Mouse (Mus musculus) CD4-positive, CD25-positive, alpha-beta regulatory T cell, adult 4 months (primary cell): Measurements from ENCODE around the gene Foxs1. TPM values are rescaled to one million over a fixed set of nuclear protein-coding genes. Genes with fewer than 3 reads are reported as not detected.

Source experiments
- ATAC-seq: one replicate; pipeline ENCODE4 v1.8.0; 2017
- polyA plus RNA-seq, 2 experiments: library from polyadenylated mRNA; unstranded; fragments of 100-300 nt; shearing (Covaris generic); gene quantifications; one replicate each; pipeline ENCODE4 v1.2.1; 2017

Gene Foxs1
- polyA plus RNA-seq, 2 experiments from 2014 or later = not detected

DNA sequence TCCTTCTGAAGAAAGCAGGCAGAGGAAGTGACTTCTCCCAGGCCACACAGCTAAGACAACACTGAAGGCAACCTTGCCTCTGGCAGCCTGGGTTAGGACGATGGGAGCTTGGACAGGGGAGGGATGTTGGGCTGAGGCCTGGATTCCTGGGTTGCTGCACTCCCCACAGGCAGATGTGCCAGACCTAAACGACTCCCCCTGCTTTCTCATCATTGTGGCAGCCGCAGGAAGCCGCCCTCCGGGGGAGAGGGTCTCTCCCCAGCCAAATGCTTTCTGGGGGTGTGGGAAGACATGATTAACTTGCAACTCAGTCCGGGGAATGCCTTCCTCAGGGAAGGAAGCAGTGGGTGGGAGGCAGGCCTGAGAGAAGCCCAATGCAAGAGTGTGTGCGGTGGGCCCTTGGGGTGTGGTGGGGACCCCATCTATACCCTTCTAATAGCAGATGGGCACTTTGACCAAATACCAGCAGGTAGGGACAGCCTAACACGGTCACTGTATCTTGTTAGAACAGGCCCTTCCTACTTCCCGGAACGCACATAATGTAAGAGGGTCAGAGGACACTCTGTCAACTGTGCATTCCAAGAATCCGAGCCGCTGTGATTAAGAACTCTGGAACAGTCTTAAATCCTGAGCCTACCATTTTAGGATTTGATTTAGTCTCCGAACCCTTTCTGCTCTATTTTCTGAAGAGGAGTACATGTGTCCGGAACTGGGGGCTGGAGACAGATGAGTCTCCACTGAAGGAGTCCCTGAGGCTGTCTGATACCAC, 4.6 kb downstream of the Foxs1 start:
- no peak for ATAC-seq

DNA sequence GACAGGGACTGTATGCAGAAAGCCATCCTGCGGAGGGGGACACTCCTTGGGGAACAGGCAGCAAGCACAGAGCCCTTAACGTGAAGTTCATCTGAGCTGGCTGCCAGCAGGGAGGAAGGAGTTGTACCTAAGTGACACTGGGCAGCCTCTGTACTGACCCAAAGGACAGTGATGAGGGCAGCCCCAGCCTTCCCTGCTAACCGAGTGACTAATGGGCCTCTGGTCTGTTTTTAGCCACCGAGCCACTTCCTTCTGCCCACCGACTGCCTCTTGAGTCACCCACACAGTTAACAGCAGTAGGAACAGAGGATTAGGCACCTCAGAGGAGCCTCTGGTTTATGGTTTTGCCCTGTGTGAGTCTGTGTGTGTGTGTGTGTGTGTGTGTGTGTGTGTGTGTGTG, 5.6 kb downstream of the Foxs1 start:
- no peak for ATAC-seq

DNA sequence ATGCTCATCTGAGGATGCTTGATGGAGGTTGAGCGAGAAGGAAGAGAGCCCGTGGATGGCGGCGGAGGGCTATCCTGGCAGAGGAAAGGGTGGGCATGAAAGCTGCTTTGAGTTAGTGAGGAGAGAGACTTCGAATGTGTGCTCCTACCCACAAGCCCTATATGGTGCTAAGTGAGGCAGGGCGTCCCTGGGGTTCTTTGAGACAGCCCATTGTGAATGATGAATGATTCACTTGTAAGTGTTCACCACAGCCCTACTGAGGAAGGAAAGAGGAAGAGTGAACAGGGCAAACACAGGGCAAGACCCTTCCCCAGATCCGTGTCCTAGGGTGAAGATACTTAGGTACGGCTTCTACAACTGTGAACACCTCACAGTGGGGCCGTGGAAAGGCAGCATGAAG, 6.1 kb downstream of the Foxs1 start:
- no peak for ATAC-seq

GRCm38 (mm10) chr2:152925189-152925872, 7.7 kb downstream of the Foxs1 start:
- ATAC-seq = no peak

DNA sequence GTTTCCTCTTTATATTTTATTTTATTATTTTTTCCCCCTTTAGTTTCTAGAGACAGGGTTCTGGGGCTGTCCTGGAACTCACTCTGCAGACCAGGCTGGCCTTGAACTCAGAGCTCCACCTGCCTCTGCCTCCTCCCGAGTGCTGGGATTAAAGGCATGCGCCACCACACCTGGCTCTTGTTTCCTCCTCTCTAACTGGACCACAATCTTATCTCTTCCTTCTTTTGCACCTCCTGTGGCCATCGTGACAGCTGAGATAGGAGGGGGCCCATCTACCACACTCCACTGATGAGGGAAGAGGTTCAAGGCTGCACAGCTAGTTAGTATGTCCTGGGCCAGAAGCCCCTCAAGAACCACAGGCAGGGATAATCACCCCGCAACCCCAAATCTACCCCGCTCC, 8.5 kb downstream of the Foxs1 start:
- ATAC-seq = no peak

- ATAC-seq = no peak
Observed at GRCm38 (mm10) chr2:152924128-152924527, 8.9 kb downstream of the Foxs1 start.

DNA sequence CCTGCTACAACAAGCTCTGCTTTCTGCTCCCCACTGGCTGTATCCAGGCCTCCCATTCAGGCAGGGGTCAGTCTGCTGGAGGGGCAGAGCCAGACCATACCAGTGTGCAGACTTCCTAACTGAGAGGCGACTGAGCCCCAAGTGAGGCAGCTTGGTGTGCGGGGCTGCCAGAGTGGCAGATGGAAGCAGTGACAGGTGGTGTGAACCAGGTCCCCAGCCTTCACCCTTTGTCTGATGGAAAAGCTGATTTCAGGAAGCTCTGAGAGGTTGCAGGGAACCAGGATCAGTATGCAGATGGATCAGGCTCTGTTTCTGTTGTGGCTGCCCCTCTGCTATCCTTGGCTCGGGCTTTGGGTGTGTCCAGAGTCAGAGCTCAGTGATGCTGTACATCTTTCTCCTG, 9.4 kb downstream of the Foxs1 start:
- ATAC-seq = no peak

GRCm38 (mm10) chr2:152922376-152922775, 10.6 kb downstream of the Foxs1 start:
- ATAC-seq = no peak

DNA sequence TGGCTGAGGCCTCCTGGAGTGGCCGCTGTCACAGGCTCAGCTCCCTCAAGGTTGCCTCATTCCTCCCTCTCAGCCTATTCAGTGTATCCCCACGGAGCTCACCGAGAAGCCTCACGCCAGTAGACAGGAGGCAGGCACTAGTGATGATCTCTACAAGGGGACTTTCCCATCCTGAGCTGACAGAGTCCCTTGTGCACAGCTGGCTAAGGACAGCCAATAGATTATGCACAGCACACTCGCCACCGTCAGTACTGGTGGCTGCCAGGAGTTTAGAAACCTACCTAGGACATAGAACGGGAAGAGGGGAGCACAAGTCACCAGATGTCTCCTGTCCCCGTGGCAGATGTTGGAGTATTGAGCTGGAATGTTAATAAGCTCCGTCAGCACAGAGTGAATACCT, 15.3 kb downstream of the Foxs1 start:
- ATAC-seq = no peak

- ATAC-seq = no peak
Observed at GRCm38 (mm10) chr2:152916111-152916510, 16.9 kb downstream of the Foxs1 start.

DNA sequence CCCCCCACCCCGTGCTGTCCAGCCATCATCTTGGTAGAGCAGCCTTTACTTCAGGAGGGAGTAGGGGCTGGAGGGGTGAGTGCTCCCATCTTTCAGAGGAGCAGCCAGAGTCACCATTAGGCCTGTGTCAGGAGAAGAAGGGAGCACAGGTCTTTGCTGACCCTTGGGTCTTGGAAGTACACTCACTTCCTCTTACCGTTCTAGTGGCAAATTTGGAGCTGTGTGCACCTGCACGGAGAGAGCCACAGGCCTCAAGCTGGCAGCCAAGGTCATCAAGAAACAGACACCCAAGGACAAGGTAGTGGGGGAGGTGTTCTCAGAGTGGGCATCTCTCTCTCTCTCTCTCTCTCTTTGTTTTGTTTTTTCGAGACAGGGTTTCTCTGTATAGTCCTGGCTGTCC, 17.6 kb downstream of the Foxs1 start:
- ATAC-seq = no peak

DNA sequence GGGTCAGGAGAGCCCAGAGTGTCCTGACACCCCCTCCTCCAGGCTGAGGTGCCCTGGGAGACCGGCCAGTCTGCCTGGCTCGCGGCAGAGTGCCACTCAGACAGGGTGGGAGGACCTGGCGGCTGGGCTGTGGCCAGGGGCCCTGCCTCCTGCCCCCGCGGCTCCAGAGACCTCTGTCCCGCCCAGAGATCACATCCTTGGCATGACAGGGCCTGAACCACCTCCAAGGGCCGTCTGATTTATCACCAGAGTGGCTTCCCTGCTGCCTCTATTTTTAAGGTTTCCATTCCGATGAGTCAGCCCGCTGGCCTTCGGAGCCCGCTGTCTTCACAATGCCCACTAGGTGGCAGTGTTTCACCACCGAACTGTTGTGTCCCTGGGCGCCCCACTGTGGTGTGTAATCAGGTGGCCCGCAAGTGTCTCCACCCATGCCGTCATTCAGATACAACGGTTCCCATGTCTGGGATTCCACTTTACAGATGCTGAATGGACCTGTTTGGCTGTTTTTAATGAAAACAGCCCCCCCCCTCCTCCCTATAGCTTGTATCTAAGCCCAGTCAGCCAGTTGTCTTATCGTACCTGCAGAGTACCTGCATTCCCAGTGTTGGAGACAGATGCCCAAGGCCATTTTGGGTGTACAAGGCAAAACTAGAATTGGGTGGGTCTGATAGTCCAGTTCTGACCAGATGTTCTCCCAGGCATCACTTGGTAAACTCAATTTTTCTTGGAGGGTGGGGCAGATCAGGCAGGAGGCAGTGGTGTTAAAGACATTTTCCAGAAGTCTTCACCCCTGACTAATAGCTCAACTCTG, 18.5 kb downstream of the Foxs1 start:
- ATAC-seq = peak; percentile 96

- ATAC-seq = no peak
Observed at GRCm38 (mm10) chr2:152913471-152913870, 19.5 kb downstream of the Foxs1 start.

DNA sequence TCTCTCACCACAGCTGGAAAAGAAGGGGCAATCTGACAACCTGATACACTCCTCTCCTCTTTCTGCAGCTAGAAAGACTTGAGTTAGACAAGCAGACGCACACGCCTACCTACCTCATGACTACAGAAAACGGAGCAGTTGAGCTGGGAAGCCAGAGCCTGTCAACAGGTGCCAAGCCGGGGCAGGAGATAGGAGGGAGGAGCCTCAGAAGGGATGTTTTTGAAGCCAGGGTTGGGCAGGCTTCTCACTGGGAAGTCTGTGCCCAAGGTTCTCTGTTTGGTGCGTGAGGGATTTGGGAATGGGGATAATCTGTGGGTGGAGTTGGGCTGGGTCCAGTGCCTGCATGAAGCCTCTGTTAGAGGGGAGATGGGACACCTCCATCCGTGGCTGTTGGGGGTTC, 21.6 kb downstream of the Foxs1 start:
- no peak for ATAC-seq

DNA sequence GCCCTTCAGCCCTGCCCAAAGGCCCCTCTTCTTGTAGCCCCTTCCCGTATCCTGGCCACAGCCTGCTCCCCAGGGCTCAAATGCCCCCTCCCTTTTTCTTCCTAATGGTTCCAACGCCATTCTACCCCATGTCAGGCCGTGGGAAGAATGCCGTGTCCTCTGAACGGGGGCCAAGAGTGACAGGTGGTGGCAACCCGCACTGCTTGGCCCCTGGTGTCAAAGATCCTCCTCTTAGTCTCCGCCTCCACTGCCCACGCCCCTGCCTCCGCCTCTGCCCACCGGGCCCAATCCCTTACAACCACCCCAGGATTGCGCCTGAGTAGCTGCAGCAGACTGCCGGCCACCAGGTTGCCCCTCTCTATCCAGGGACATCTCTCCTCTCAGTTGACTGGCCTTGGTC, 22.0 kb downstream of the Foxs1 start, which contains the start of gene Mylk2:
Mylk2 (plus strand) TSS at position 322 of the 400 bp plus-strand sequence.
- ATAC-seq = no peak

GRCm38 (mm10) chr2:152909848-152910247, 23.2 kb downstream of the Foxs1 start:
- ATAC-seq = no peak

GRCm38 (mm10) chr2:152907114-152907943, 25.7 kb downstream of the Foxs1 start:
- peak; percentile 33 for ATAC-seq

DNA sequence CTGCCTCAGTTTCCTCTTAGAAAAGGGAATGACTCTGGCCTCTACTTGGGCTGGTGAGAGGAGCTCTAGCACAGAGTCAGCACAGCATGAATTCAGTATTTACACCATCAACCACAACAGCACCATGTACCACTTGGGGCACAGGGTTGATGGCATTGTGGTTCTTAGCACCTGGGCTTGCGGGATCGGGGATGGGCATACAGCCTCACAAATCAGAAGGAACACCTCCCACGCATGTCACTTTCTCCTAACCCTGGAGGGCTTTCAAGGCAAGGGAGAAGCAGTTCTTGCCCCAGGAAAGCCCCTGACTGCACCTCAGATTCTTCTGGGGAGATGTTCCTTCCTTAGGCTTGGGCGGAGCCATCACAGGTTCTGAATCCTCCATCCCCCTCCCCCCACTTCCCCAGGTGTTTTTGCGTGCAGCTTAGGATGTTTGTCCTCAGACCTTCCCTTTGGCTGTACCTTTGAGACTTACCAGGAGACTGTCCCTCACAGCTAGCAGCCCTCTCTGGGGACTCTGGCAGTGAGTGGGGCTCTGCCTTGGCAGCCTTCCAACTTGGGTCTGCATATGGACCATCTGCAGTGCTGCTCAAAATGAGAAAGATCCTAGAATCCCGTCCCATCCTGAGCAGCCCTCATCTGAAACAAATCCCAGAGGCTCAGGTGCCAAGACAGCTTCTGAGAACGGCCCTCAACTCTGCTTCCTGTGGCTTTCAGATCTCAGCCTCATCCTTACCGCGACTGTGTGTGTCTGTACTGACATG, 26.6 kb downstream of the Foxs1 start:
- no peak for ATAC-seq

DNA sequence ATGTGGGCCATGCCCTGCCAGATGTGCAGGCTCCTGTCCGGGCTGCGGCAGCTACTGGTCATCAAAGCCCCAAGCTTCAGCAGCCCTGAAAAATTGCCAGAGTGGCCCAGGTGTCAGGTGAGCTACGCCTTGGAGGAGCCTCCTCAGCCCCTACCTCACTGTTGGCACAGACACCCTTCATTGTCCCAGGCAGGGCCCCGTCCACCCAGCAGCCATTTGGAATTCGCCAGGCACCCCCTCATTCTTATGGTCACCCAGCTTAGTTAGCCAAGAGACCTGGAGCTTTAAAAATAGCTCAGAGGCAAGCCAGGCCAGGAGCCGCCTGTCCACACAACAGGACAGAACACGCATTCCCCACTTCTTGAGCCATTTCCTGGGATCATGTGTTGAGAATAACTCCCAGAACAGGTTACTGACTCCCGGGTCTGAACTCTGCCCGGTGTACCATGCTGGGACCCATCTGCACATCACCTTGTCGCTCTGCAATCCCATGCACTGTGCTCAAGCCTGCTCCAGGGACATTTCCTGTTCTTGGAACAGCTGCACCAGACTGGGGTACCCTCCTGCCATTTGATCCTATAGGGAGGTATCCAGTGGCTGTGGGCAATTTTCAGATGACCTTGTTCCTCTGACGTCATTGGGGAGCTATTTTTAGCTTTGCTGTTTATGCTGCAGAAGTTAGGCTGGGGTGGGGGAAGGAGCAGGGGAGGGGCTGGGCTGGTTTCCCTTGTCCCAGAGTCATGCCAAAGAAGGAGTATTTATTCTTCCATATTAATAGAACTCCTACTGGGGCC, 27.8 kb downstream of the Foxs1 start:
- no peak for ATAC-seq

DNA sequence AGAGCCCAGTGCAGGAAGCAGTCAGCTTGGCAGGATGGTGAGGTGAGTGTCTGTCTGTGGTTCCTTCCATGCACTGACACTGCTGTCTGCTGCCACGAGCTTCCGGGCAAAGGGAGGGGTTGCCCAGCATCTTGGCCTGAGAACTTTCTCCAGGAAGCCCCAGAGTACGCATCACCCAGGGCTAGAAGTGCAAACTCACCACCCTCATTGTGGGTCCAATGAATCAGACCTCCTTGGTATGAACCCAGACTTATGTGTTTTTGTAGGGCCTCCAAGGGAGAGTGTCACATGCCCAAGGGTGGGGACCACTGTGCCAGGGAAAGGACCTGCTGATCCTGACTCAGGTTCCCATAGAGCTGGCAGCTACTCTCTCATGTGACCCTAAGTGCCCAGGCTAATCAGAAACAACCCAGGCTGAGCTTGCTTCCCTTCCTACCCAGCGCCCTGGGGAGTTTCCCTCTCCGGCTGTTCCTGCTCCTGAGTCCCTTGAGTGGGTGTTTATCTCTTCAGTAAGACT, 28.8 kb downstream of the Foxs1 start:
- ATAC-seq = peak; percentile 78

DNA sequence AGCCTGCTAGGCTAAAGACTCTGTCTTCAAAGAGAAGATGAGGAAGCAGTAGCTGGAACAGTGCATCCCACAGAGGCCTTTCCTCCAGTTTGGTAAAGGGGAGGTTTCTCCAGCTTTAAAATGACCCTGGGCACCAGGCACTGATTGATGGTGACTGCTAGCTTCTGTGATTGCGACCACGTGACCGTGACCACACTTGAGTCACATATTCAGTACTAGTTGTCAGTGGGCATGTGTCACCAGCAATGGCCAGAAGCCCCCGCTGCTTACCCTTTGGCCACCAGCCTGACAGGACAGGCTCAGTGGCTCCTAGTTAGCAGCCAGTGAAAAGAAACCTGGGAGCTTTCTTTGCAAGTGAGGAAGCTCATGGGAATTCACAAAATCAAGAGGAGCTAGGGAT, 29.4 kb downstream of the Foxs1 start:
- ATAC-seq = no peak
